Mouse (Mus musculus) embryonic facial prominence, embryonic 12.5 days (tissue): ENCODE measurements around the gene Cfap57. TPM values are rescaled to one million over a fixed set of nuclear protein-coding genes. Genes with fewer than 3 reads are reported as not detected.
"Not testable (repeated sequence)": the region's sequence is repeated elsewhere in the genome, so short reads cannot be mapped to it uniquely, and the experiment has no call there.

Experiments
- ATAC-seq: fragments of 200-750 bp; cut with Nextera tagmentation; 2 replicates; pipeline ENCODE4 v1.8.0; 2017; ENCODE audit not compliant: insufficient number of reproducible peaks, insufficient read depth, low FRiP score, low TSS enrichment
- H3K27ac ChIP-seq: fragments of 300-500 bp; sonication (generic); 2 replicates; pipeline ENCODE4 v1.5.1; 2016; ENCODE audit warnings: mild to moderate bottlenecking
- H3K27me3 ChIP-seq: fragments of 300-500 bp; sonication (generic); 2 replicates; pipeline ENCODE4 v1.6.1; 2016; ENCODE audit warnings: mild to moderate bottlenecking, moderate library complexity
- H3K36me3 ChIP-seq: fragments of 300-500 bp; sonication (generic); 2 replicates; pipeline ENCODE4 v1.6.1; 2016; ENCODE audit warnings: mild to moderate bottlenecking
- H3K4me1 ChIP-seq: fragments of 300-500 bp; sonication (generic); 2 replicates; pipeline ENCODE4 v1.6.1; 2016
- H3K4me2 ChIP-seq: fragments of 300-500 bp; sonication (generic); replicated peaks from 2 replicates; pipeline ENCODE4 v1.6.1; 2016; ENCODE audit warnings: mild to moderate bottlenecking, moderate library complexity
- H3K4me3 ChIP-seq: fragments of 300-500 bp; sonication (generic); 2 replicates; pipeline ENCODE4 v1.5.1; 2016; ENCODE audit warnings: mild to moderate bottlenecking
- H3K9ac ChIP-seq: fragments of 300-500 bp; sonication (generic); 2 replicates; pipeline ENCODE4 v1.6.1; 2016; ENCODE audit warnings: mild to moderate bottlenecking, moderate library complexity
- H3K9me3 ChIP-seq: fragments of 300-500 bp; sonication (generic); 2 replicates; pipeline ENCODE4 v1.6.1; 2016; ENCODE audit warnings: mild to moderate bottlenecking, moderate library complexity
- WGBS: fragments of 180-500 bp; shearing (Covaris S2); methylation state at CpG from one replicate; pipeline ENCODE4 v1.1.7; 2016; 5-methylcytosine and 5-hydroxymethylcytosine counted together
- polyA plus RNA-seq: library from polyadenylated mRNA; unstranded; fragments of >200 nt; fragmentation: Nextera tagmentation; extraction: Ambion mirVana; gene quantifications from 2 replicates; pipeline ENCODE4 v1.2.1, GENCODE M21; 2016

Gene Cfap57
- polyA plus RNA-seq, 1 experiment from 2014 or later, result 0.46 TPM

GRCm38 (mm10) chr4:118516699-118517496 lies 103.7 kb downstream of the Cfap57 start:
- Histone ChIP-seq H3K27ac (no peak overlapping the region), H3K4me3 (no peak overlapping the region), H3K9me3 (no peaks in the 10 kb centered on the region), H3K36me3 (no peaks in the 10 kb centered on the region), H3K4me1 (peaks cover 13% of the 10 kb centered on the region; the same call in 1 of the 2 replicates), H3K9ac (no peak overlapping the region), H3K27me3 (0 out of 2 replicates have a peak, but pooled peaks cover 6% of the 10 kb centered on the region), H3K4me2 (no peak overlapping the region)
- 0 out of 2 replicates have a peak, but pooled peaks have one; percentile 52 for ATAC-seq
- 11% methylated on average over 20 of the region's 20 CpGs for WGBS

DNA sequence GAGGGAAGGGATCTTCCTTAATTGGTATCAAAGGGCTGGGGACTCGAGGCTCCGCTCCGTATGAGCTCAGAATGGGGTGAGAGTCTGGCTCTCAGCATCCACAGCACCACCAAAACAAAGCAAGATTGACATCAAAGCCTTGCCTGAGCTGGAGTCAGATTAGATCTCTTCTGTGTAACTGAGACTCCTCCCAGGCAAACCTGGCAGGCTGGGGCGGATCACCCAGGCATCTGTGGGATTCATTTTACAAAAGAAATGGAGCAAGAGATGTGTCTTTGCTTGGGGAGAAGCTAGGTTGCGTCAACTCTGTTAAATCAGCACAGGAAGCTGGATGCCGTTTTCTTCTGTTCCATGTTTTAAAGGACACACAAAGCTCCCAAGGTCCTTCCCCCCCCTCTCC lies 111.5 kb downstream of the Cfap57 start:
- H3K36me3 ChIP-seq, result no peaks in the 10 kb centered on the region
- no peaks in the 10 kb centered on the region for H3K4me1 ChIP-seq
- H3K4me3 ChIP-seq, result no peak overlapping the region
- H3K4me2 ChIP-seq, result no peak overlapping the region
- H3K9ac ChIP-seq, result no peak overlapping the region
- H3K9me3 ChIP-seq, result no peaks in the 10 kb centered on the region
- ATAC-seq, result no peak; the same call in 1 of the 2 replicates
- H3K27ac ChIP-seq, result no peak overlapping the region
- H3K27me3 ChIP-seq, result no peaks in the 10 kb centered on the region
- 10% methylated on average over 6 of the region's 6 CpGs for WGBS

DNA sequence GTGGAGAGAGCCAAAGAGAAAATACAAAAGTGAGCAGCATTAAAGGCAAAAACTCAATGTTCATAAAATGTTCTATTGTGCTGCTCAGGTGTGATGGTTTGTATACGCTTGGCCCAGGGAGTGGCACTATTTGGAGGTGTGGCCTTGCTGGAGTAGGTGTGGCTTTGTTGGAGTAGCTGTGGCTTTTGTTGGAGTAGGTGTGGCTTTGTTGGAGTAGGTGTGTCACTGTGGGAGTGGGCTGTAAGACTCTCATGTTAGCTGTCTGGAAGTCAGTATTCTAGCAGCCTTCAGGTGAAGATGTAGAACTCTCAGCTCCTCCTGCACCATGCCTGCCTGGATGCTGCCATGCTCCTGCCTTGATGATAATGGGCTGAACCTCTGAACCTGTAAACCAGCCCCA lies 113.4 kb downstream of the Cfap57 start:
- not testable (repeated sequence) for H3K9me3 ChIP-seq, H3K4me2 ChIP-seq, H3K36me3 ChIP-seq, H3K4me1 ChIP-seq, H3K9ac ChIP-seq, ATAC-seq, H3K4me3 ChIP-seq, H3K27ac ChIP-seq, H3K27me3 ChIP-seq
- 91% methylated on average over 1 of the region's 1 CpGs for WGBS

- no peak for ATAC-seq
- no peaks in the 10 kb centered on the region for H3K27me3 ChIP-seq
- no peak overlapping the region for H3K4me3 ChIP-seq
- no peaks in the 10 kb centered on the region for H3K4me1 ChIP-seq
- H3K9ac ChIP-seq, result no peak overlapping the region
- no peaks in the 10 kb centered on the region for H3K9me3 ChIP-seq
- H3K36me3 ChIP-seq, result no peaks in the 10 kb centered on the region
- H3K4me2 ChIP-seq, result no peak overlapping the region
- WGBS, result 63% methylated on average over 3 of the region's 3 CpGs
- H3K27ac ChIP-seq, result no peak overlapping the region
Measured at GRCm38 (mm10) chr4:118505551-118505950, 115.0 kb downstream of the Cfap57 start.

Other genes starting within 250 kb of the Cfap57 start
- gene Szt2, start 211.5 kb downstream of the Cfap57 start, polyA plus RNA-seq, result 11.1 and 11.3 TPM in 2 replicates
- 125 TPM in 2 replicates for gene Med8, start 211.4 kb downstream of the Cfap57 start, polyA plus RNA-seq
- gene Elovl1, start 192.7 kb downstream of the Cfap57 start, polyA plus RNA-seq, result 48.4 and 50.3 TPM in 2 replicates
- 250 and 253 TPM in 2 replicates for gene Cdc20, start 183.4 kb downstream of the Cfap57 start, polyA plus RNA-seq
- 0.61 and 0.64 TPM in 2 replicates for gene Mpl, start 163.3 kb downstream of the Cfap57 start, polyA plus RNA-seq
- 23.3 and 25.5 TPM in 2 replicates for gene Tie1, start 130.7 kb downstream of the Cfap57 start, polyA plus RNA-seq
- gene 2610528J11Rik, start 93.8 kb downstream of the Cfap57 start, polyA plus RNA-seq, result 1.8 TPM in 2 replicates
- gene Tmem125, start 76.7 kb downstream of the Cfap57 start, polyA plus RNA-seq, result 0.80 and 0.87 TPM in 2 replicates
- 154 and 165 TPM in 2 replicates for gene Ebna1bp2, start within 50 bp of the Cfap57 start, polyA plus RNA-seq
- gene Olfr62, start 38.2 kb upstream of the Cfap57 start, polyA plus RNA-seq, result not detected in 2 replicates
- 0.05 and 0.20 TPM in 2 replicates for gene Olfr1342, start 72.0 kb upstream of the Cfap57 start, polyA plus RNA-seq
- not detected in 2 replicates for gene Olfr1341, start 82.7 kb upstream of the Cfap57 start, polyA plus RNA-seq
- not detected in 2 replicates for gene Olfr1340, start 99.4 kb upstream of the Cfap57 start, polyA plus RNA-seq
- not detected in 2 replicates for gene Olfr1339, start 111.4 kb upstream of the Cfap57 start, polyA plus RNA-seq
- gene Olfr1338, start 138.0 kb upstream of the Cfap57 start, polyA plus RNA-seq, result not detected in 2 replicates
- gene Olfr1337, start 161.8 kb upstream of the Cfap57 start, polyA plus RNA-seq, result not detected in 2 replicates
- gene Olfr1335, start 189.2 kb upstream of the Cfap57 start, polyA plus RNA-seq, result not detected in 2 replicates
- not detected in 2 replicates for gene Olfr1333, start 215.5 kb upstream of the Cfap57 start, polyA plus RNA-seq
- gene Olfr1331, start 243.9 kb upstream of the Cfap57 start, polyA plus RNA-seq, result not detected in 2 replicates